Mouse (Mus musculus): ENCODE data around the gene Spata20. TPM values are rescaled to one million over a fixed set of nuclear protein-coding genes. Genes with fewer than 3 reads are reported as not detected.

The Spata20 gene
- polyA plus RNA-seq, 1 experiment from 2014 or later: 0.27 TPM

DNA sequence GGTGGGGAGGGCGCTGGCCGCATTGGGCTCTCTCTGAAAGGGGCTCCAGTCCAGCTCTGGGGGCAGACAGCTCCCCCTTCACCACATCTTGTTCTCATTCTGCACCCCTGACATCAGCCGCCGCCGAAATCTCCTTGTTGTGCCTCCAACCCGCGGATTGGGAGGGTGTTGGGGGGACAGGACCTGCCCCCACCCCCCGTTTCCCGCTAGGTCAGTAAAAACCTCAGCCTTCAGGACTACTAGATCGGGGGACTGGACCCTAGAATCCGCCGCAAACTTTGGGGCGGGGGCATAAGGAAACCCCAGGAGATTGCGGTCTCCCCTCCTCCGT lies 13.4 kb downstream of the Spata20 start:
- TF ChIP-seq CTCF (IDR thresholded peaks at IDR 0.05): no peak
- in situ Hi-C loops (cut with MboI; ENCODE audit: low pct_unique_long_range_greater_than_20kb): no loop called here
- ChIA-PET POLR2A (interaction anchor here (0.7 to 1.6 kb wide), 3 partner anchors 18 to 129 kb away, joined by 3 to 4 read pairs (median 3); no protein-coding TSS in a partner anchor), CTCF (interaction anchor here (1.1 to 1.9 kb wide), 4 partner anchors 14 to 76 kb away, joined by 3 to 6 read pairs (median 4); partner anchors contain the start of genes Rsad1 and Spata20)
- ATAC-seq (no peak), DNase-seq (ENCODE audit: low read depth, low spot score) (no peak)
- H3K27me3 ChIP-seq: no peaks in the 10 kb centered on the region

DNA sequence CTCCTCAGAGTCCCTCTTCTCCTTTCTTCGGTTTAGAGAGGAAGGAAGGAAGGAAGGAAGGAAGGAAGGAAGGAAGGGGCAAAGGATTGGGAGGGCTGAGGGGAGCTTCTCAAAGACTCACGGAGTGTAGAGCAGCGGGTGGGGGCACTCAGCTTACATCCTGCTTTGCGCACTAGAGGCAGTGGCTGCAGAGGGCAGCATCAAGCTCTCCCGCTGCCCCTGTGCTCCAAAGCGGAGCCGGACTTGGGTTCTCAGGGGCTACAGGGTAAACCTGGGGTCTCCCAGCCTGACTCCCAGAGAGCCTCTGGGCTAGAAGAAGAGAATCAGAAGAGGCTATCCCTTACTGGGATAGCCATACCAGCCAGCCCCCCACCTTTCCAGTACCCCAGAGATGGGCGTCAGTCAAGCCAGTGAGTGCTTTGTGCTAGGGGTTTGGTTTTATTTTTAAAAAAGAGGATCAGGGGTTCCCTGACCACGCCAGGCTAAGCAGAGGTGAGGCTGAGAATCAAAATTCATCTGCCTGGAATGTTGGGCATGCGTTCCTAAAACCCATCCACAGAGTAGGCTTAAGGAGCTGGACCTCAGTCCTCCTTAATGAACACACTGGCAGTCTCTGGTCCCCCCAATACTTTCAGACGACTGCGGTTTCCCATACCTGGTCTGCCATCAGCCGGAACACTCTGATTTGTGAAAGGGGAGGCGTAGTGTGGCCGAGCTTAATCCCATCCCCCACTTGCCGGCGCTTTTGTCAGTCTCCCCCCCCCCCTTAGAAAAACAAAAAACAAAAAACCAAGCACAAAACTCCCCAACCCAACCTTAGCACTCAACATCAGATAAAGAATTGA lies 14.0 kb downstream of the Spata20 start:
- ATAC-seq: no peak
- POLR2A ChIA-PET: interaction anchor here (0.7 to 1.6 kb wide), 4 partner anchors 17 to 129 kb away, joined by 3 to 4 read pairs (median 3); no protein-coding TSS in a partner anchor
- H3K27me3 ChIP-seq: no peaks in the 10 kb centered on the region
- no peak for DNase-seq (ENCODE audit: low read depth, low spot score)
- CTCF ChIA-PET: interaction anchor here (1.1 kb wide), 2 partner anchors 14 to 71 kb away, joined by 3 to 4 read pairs; partner anchors contain the start of gene Spata20
- no peak for TF ChIP-seq CTCF (IDR thresholded peaks at IDR 0.05)
- in situ Hi-C loops (cut with MboI; ENCODE audit: low pct_unique_long_range_greater_than_20kb): no loop called here

DNA sequence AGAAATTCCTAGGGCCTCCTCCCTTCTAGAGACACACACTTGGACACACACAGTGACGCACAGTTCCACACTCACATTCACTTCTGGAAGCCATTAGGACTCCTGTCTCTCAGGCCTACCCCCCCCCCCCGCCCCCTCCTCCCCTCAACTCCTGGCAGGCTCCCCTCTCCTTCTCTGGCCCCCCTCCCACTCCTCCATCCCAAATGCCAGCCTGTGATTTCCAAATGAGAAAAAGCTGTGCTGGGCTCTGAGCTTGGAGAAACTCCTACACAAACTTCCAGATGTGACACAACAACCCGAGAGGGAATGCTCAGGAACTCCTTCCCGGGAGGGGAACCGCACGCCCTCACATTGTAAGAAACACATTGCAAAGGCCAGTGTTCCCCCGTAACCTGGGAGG lies 15.6 kb downstream of the Spata20 start:
- no peak for DNase-seq (ENCODE audit: low read depth, low spot score)
- no peaks in the 10 kb centered on the region for H3K27me3 ChIP-seq
- ATAC-seq: no peak

DNA sequence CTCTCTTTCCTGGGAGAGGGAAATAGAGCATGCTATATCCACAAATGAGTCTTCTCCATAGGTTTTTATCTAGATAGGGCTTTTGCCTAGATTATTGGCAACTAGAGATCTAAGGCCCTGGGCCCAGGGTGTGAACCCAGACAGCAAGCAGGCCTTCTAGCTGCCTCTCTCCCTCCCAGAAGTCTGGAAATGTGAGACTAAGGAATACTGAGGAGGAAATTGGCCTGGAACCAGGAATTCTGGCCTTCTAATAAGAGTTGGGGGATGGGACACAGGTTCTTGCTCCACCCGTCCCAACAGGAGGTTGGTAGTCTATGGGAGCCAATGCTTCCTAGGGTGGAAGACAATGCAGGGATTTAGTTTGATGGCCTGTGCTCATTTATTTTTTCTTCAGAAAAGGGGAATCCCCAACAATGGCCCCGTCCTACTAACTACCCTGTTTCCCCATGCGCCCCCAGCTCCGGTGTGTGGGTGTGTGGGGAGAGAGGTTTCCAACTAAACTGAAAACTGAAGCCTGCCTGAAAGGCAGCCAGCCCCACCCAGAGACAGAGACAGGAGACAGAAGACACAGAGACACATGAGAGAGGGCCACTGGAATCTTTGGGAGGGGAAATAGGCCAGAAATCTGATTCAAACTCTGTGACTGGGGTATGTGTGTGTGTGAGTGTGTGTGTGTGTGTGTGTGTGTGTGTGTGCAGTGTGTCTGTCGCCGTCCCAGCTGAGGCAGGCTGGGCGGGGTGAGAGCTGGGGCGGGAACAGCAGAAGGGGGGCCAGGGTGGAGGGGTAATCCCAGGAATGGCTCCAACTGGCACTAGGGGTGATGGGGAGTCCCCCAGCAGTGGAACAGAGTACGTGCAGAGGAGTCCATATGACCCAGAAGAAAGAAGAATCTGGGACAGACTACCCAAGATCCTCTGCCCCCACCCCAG lies 16.6 kb downstream of the Spata20 start:
- POLR2A ChIA-PET: no interaction called here
- CTCF ChIA-PET: no interaction called here
- no peak for DNase-seq (ENCODE audit: low read depth, low spot score)
- no peak for TF ChIP-seq CTCF (IDR thresholded peaks at IDR 0.05)
- no peaks in the 10 kb centered on the region for H3K27me3 ChIP-seq
- ATAC-seq: no peak
- in situ Hi-C loops (cut with MboI; ENCODE audit: low pct_unique_long_range_greater_than_20kb): no loop called here

More for the DNA sequence above, 15.6 kb downstream of the Spata20 start:
- in situ Hi-C loops (cut with MboI; ENCODE audit: low pct_unique_long_range_greater_than_20kb): no loop called here
- ChIA-PET POLR2A (no interaction called here), CTCF (interaction anchor here (1.2 kb wide), 1 partner anchor 16 kb away, joined by 5 read pairs; the partner anchor contains the start of gene Spata20)
- no peak for TF ChIP-seq CTCF (IDR thresholded peaks at IDR 0.05)

DNA sequence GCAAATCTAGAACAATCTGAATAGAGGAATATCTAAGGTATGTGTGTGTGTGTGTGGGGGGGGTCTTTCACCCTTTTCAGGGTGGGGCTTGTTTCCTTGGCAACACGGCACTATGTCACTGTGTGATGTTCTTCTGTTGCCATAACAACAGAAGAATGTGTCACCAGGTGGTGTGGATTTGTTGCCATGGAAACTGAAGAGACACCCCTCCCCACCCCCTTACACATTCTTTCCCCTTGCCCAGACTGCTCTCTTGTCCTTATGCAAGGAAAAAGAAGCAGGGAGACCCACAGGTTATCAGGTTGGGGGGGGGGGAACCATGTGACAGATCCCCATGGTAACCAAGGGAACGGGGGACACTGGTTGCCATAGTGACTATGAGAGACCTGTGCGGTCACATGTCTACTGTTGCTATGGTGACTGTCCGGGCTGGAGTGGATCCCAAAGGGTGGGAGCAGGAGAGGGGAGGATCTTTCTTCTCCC lies 17.4 kb downstream of the Spata20 start:
- DNase-seq (ENCODE audit: low read depth, low spot score) (no peak), ATAC-seq (no peak)
- ChIA-PET POLR2A (no interaction called here), CTCF (no interaction called here)
- no peak for TF ChIP-seq CTCF (IDR thresholded peaks at IDR 0.05)
- H3K27me3 ChIP-seq: no peaks in the 10 kb centered on the region
- in situ Hi-C loops (cut with MboI; ENCODE audit: low pct_unique_long_range_greater_than_20kb): no loop called here

DNA sequence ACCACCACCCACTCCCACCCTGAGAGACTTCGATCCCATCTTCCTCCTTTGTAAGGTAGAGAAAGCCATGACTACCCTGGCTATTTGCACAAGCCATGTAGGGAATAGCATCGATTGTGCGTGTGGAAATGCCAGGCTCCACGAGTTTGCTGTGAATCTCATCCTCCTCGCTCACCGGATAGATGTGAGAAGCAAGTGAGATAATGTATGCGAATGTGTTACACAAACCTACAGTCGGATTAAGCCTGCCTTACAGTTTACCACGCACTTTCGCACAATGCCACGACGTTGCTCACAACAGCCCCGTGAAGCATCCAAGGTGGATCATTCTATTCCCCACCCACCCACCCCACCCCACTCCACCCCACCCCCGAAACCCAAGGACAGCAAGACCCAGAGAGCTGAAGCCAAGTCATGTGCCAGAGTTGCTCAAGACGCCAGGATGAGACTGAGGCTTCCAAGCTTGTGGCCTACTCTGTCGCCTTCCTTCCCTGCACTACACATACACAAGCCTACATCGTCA lies 19.6 kb downstream of the Spata20 start:
- no peak for ATAC-seq
- H3K27me3 ChIP-seq: no peaks in the 10 kb centered on the region
- CTCF ChIA-PET: interaction anchor here (1.5 kb wide), 1 partner anchor 20 kb away, joined by 4 read pairs; the partner anchor contains the start of gene Spata20
- TF ChIP-seq CTCF (IDR thresholded peaks at IDR 0.05): no peak
- in situ Hi-C loops (cut with MboI; ENCODE audit: low pct_unique_long_range_greater_than_20kb): no loop called here
- POLR2A ChIA-PET: no interaction called here
- no peak for DNase-seq (ENCODE audit: low read depth, low spot score)

DNA sequence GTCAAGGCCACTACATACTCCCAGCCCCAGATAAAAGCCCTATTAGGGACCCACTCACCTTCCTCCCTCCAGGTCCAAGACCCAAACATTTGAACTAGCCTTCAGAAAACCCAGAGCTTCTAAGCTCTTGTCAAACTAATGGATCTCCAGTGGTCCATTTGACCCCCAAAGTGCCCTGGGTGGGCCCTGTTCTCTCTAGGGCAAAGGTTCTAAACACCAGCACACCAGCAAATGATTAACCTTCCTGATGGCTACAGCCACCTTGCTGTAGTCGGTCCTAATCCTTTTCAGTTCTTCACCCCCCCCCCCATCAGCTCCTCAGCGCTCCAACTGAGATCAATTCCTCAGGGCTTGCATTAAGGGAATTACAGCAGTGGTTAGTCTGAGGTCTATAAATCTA lies 21.8 kb downstream of the Spata20 start:
- in situ Hi-C loops (cut with MboI; ENCODE audit: low pct_unique_long_range_greater_than_20kb): no loop called here

DNA sequence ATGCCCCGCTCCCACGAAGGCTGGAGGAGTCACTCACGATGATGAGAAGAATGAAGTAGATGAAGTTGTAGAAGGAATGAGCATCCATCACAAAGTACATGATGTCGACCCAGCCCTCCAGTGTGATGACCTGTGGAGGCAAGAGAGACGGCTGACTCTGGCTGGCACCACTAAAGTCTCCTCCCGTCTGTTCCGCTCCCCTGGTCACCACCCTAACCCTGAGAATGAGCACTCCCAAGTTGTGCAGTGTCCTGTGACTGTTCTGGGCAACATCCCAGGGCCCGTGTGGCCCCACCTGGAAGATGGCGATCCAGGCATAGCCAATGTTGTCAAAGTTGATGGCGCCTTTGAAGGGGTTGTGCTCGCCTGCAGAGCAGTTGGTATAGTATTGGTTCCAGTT lies 24.1 kb downstream of the Spata20 start:
- in situ Hi-C loops (cut with MboI; ENCODE audit: low pct_unique_long_range_greater_than_20kb): no loop called here
- POLR2A ChIA-PET: interaction anchor here (0.8 kb wide), 1 partner anchor 89 kb away, joined by 3 read pairs; no protein-coding TSS in a partner anchor
- no peaks in the 10 kb centered on the region for H3K27me3 ChIP-seq
- ATAC-seq: no peak
- CTCF ChIA-PET: no interaction called here
- DNase-seq (ENCODE audit: low read depth, low spot score): no peak
- TF ChIP-seq CTCF (IDR thresholded peaks at IDR 0.05): no peak

More for the DNA sequence above, 21.8 kb downstream of the Spata20 start:
- ATAC-seq: no peak
- ChIA-PET CTCF (no interaction called here), POLR2A (interaction anchor here (0.9 to 1.6 kb wide), 2 partner anchors 10 to 11 kb away, joined by 5 to 6 read pairs; partner anchors contain the start of gene Cacna1g)
- TF ChIP-seq CTCF (IDR thresholded peaks at IDR 0.05): no peak
- no peaks in the 10 kb centered on the region for H3K27me3 ChIP-seq
- DNase-seq (ENCODE audit: low read depth, low spot score): no peak

DNA sequence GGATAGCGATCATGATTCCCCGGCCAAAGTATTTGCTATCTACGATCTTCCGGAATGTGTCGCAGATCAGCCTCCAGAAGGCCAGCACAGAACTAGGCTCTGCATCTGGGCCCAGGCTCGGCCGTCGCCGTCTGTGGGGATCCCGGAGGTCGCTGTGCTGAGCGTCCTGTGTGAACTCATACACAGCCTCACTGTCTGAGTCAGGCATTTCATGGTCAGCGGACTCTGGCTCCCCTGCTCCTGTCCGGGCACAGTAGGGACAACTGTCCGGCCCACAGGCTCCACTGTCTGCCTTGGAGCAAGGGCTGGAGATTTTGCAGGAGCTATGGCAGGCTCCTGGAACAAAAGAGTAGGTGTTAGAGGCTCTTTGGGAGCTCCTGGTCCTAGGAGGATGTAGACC lies 29.0 kb downstream of the Spata20 start:
- no peak for ATAC-seq
- TF ChIP-seq CTCF (IDR thresholded peaks at IDR 0.05): no peak
- in situ Hi-C loops (cut with MboI; ENCODE audit: low pct_unique_long_range_greater_than_20kb): no loop called here
- no peaks in the 10 kb centered on the region for H3K27me3 ChIP-seq
- DNase-seq (ENCODE audit: low read depth, low spot score): no peak
- ChIA-PET POLR2A (no interaction called here), CTCF (no interaction called here)

DNA sequence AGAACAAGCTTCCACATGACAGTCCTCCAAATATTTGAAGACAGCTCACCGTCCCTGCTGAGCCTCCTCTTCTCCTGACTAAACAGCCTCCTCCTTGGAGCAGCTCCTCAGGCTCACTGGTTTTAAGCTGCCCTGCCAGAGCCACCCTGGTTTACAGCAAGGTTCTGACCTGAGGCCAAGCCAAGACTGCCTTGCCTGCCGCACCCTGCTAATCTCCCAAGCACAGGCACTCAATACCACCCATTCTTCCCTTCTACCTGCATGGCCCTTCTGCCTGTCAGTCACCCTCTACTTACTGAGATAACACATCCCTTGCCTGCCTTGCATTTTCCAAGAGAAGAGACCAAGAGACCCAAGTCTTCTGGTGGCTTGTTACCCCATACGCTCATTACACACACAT lies 29.6 kb downstream of the Spata20 start:
- TF ChIP-seq CTCF (IDR thresholded peaks at IDR 0.05): no peak
- ChIA-PET CTCF (interaction anchor here (1.4 kb wide), 1 partner anchor 51 kb away, joined by 3 read pairs; no protein-coding TSS in a partner anchor), POLR2A (interaction anchor here (1.1 kb wide), 1 partner anchor 17 kb away, joined by 4 read pairs; the partner anchor contains the start of gene Cacna1g)
- DNase-seq (ENCODE audit: low read depth, low spot score) (no peak), ATAC-seq (no peak)
- H3K27me3 ChIP-seq: no peaks in the 10 kb centered on the region
- in situ Hi-C loops (cut with MboI; ENCODE audit: low pct_unique_long_range_greater_than_20kb): no loop called here

Measured in Patski (cell line).